Mouse (Mus musculus) v-Abl transformed pro-B cells (cell line): ENCODE results near the gene AK157302.

Experiments
- in situ Hi-C, 2 experiments: fragments of 400-800 bp; cut with MboI; formaldehyde crosslinking; loops; one replicate each; pipeline ENCODE4 v1.15.1; 2025; ENCODE audit not compliant: unreplicated experiment in 2 of 2

Gene AK157302

DNA sequence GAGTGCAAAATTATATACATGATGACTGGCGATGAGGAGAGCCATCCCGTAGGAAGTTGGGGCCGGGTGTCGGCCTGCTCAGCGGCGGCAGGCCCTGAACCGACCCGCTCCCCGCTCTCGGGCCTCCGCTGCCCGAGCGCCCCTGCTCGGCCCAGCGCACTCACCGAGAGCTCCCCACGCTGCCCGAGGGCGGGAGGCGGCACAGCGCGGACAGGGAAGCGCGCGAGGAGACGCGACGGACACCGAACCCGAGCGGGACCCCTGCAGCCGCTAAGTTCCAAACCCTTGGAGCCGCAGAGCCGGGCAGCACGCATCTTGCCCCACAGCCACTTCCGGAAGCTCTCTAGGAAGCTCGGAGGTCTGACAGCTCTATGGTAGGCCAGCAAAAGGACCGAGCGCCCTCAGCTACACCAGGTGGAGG lies 35.8 kb downstream of the AK157302 start, which contains the start of gene Zkscan8:
Zkscan8 (minus strand) TSS at position 340 of the 421 bp plus-strand sequence.
- in situ Hi-C loops = loop anchor here in 1 of 2 experiments (5.0 kb wide), 1 partner anchor 128 kb away; the partner anchor contains the start of gene Zkscan3

DNA sequence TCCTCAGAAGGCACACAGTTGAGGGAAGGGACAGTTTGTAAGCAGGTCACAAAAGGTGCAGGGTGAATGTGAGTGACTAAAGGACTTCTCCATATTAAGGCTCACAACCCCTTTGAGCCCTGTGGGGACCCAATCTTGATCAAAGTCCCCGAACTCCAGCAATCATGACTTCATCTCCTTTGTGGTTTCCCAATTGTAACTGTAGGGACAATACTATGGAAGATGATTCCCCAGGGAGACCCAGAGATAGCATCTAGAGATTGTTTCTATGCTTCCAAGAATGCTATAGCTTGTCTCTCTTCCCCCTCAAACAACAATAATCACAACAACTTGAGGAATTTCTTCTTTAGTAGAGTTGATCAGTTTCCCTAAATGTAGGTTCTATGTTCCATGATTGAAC lies 47.7 kb downstream of the AK157302 start, which contains the start of gene Olfr1366:
Olfr1366 (minus strand) TSS at position 101 of the 400 bp plus-strand sequence.
- in situ Hi-C loops = no loop called here
